18 mouse cellular contexts compared by ENCODE assay signal in genomic region chr6:112801917-112802316, GRCm38 (mm10).
"Had no signal": no experiment of that assay in that cellular context is flagged by ENCODE, and none has a peak within 500 bp of the region (broad histone marks: within the 10 kb centered on the region; RNA-seq: fewer than 3 reads in every experiment).

No protein-coding gene starts in this region.

- ATAC-seq: liver, postnatal 0 days; lung, postnatal 0 days; midbrain, embryonic 16.5 days had no signal

- H3K27ac ChIP-seq: liver, embryonic 15.5 days; lung, embryonic 15.5 days; macrophage; midbrain, embryonic 12.5 days; neural tube, embryonic 12.5 days; stomach, embryonic 15.5 days; stomach, postnatal 0 days had no signal

- H3K4me2 ChIP-seq: liver, embryonic 15.5 days; lung, embryonic 15.5 days; midbrain, embryonic 12.5 days; neural tube, embryonic 12.5 days; stomach, embryonic 15.5 days had no signal

- H3K36me3 ChIP-seq: liver, embryonic 15.5 days; lung, embryonic 15.5 days; neural tube, embryonic 12.5 days; stomach, embryonic 15.5 days had no signal

- H3K4me3 ChIP-seq: liver, embryonic 15.5 days; lung, embryonic 15.5 days; megakaryocyte, embryonic 14.5 days; midbrain, embryonic 12.5 days; neural tube, embryonic 12.5 days; stomach, embryonic 15.5 days had no signal

- H3K4me1 ChIP-seq: liver, embryonic 15.5 days; lung, embryonic 15.5 days; neural tube, embryonic 12.5 days; stomach, embryonic 15.5 days had no signal

- H3K9me3 ChIP-seq: liver, embryonic 15.5 days; lung, embryonic 15.5 days; megakaryocyte, embryonic 14.5 days; midbrain, embryonic 12.5 days; neural tube, embryonic 12.5 days; stomach, embryonic 15.5 days had no signal

- H3K27me3 ChIP-seq: liver, embryonic 15.5 days; lung, embryonic 15.5 days; megakaryocyte, embryonic 14.5 days; midbrain, embryonic 12.5 days; neural tube, embryonic 12.5 days; stomach, embryonic 15.5 days had no signal

- H3K9ac ChIP-seq: liver, embryonic 15.5 days; liver, postnatal 0 days; lung, embryonic 15.5 days; midbrain, embryonic 12.5 days; neural tube, embryonic 12.5 days; stomach, embryonic 15.5 days had no signal

- DNase-seq: liver, postnatal 0 days; lung, adult 2 months; lung, postnatal 14 days; lung, postnatal 36 days; right cerebral cortex, postnatal 14 days; thymus, adult 2 months; thymus, postnatal 25 days; thymus, postnatal 4 days had no signal
